21 mouse cellular contexts compared by ENCODE assay signal in genomic region chr15:31364396-31364795, GRCm38 (mm10). TPM values are rescaled to one million over a fixed set of nuclear protein-coding genes. Genes with fewer than 3 reads are reported as not detected.
DNase-seq lines count a peak whose midpoint lies in the region; ATAC-seq and TF ChIP-seq lines count a peak whose summit lies in the region.
"Had no signal": no experiment of that assay in that cellular context is flagged by ENCODE, and none has a peak within 500 bp of the region (broad histone marks: within the 10 kb centered on the region; RNA-seq: fewer than 3 reads in every experiment).

No protein-coding gene starts in this region.

- H3K36me3 ChIP-seq in kidney, adult 2 months (ENCODE audit: control insufficient read depth, insufficient read depth, low read length): no peaks in the 10 kb centered on the region
- no peaks in the 10 kb centered on the region for H3K36me3 ChIP-seq in kidney, embryonic 14.5 days (ENCODE audit: control insufficient read depth, insufficient read depth, low read length)
- H3K36me3 ChIP-seq: embryonic facial prominence, embryonic 10.5 days; hindbrain, embryonic 13.5 days; liver, embryonic 13.5 days; lung, embryonic 15.5 days; midbrain, embryonic 12.5 days; neural tube, embryonic 12.5 days had no signal

- peak; percentile 88 for DNase-seq in kidney, adult 2 months
- no peak for DNase-seq in lung, adult 2 months
- DNase-seq in lung, adult 18-20 months: no peak
- DNase-seq in left cerebral cortex, postnatal 10 days (ENCODE audit: extremely low spot score in 1 of 2, low spot score in 2 of 2): no peak
- DNase-seq: adrenal gland, adult 2 months; cerebellum, adult 11 months; cerebellum, adult 9-11 months; gastrocnemius, postnatal 14 days; liver, embryonic 13.5 days; retina, postnatal 1 day; right cerebral cortex, postnatal 25 days had no signal

- intact Hi-C loops in left cerebral cortex, postnatal 10 days (cut with DNase I): no loop called here

- H3K4me1 ChIP-seq in kidney, adult 2 months (ENCODE audit: control insufficient read depth, insufficient read depth, low read length): peaks cover 20% of the 10 kb centered on the region; the same call in 1 of the 2 replicates
- H3K4me1 ChIP-seq in kidney, embryonic 14.5 days (ENCODE audit: control insufficient read depth, insufficient read depth, low read length): peaks cover 18% of the 10 kb centered on the region; the same call in 1 of the 2 replicates
- H3K4me1 ChIP-seq in lung, adult 2 months (ENCODE audit: control insufficient read depth, insufficient read depth, low read length): peaks cover 16% of the 10 kb centered on the region
- no peaks in the 10 kb centered on the region for H3K4me1 ChIP-seq in cortical plate, adult 2 months (ENCODE audit: control insufficient read depth, insufficient read depth, low read length)
- peaks cover 22% of the 10 kb centered on the region for H3K4me1 ChIP-seq in olfactory bulb, adult 2 months (ENCODE audit: control insufficient read depth, insufficient read depth, low read length)

- peak overlapping the region; percentile 23; the same call in 1 of the 2 replicates for H3K4me3 ChIP-seq in kidney, adult 2 months (ENCODE audit: insufficient read depth, low read depth, low read length)
- no peak overlapping the region for H3K4me3 ChIP-seq in kidney, embryonic 14.5 days (ENCODE audit: low read length)
- peak overlapping the region; percentile 15 for H3K4me3 ChIP-seq in lung, adult 2 months (replicated peaks; ENCODE audit: extremely low read depth, low read depth, low read length)
- peak overlapping the region; percentile 96 for H3K4me3 ChIP-seq in cortical plate, adult 2 months (ENCODE audit: insufficient read depth, low read length)
- peak overlapping the region; percentile 2 for H3K4me3 ChIP-seq in olfactory bulb, adult 2 months (ENCODE audit: insufficient read depth, low read depth, low read length)
- H3K4me3 ChIP-seq: hindbrain, embryonic 13.5 days; liver, embryonic 13.5 days; lung, embryonic 15.5 days; midbrain, embryonic 12.5 days; neural tube, embryonic 12.5 days had no signal

- no peak for TF ChIP-seq CTCF in kidney, adult 2 months (conservative IDR thresholded peaks at IDR 0.05; ENCODE audit: insufficient read depth, insufficient read length, low read depth, low read length)
- TF ChIP-seq CTCF in lung, adult 2 months (IDR thresholded peaks at IDR 0.05; ENCODE audit: insufficient read depth, low read length): no peak
- TF ChIP-seq CTCF in cortical plate, adult 2 months (IDR thresholded peaks at IDR 0.05; ENCODE audit: extremely low read depth, insufficient read depth, low read length): no peak
- TF ChIP-seq CTCF in olfactory bulb, adult 2 months (IDR thresholded peaks at IDR 0.05; ENCODE audit: insufficient read depth, low read depth, low read length): no peak

- H3K27ac ChIP-seq in kidney, adult 2 months (ENCODE audit: insufficient read depth, low read depth, low read length): no peak overlapping the region
- H3K27ac ChIP-seq in kidney, embryonic 14.5 days (ENCODE audit: low read depth, low read length): no peak overlapping the region
- no peak overlapping the region for H3K27ac ChIP-seq in cortical plate, adult 2 months (ENCODE audit: insufficient read depth, low read length)
- H3K27ac ChIP-seq in olfactory bulb, adult 2 months (ENCODE audit: insufficient read depth, low read depth, low read length): no peak overlapping the region
- H3K27ac ChIP-seq: embryonic facial prominence, embryonic 10.5 days; hindbrain, embryonic 13.5 days; liver, embryonic 13.5 days; lung, embryonic 15.5 days; macrophage; midbrain, embryonic 12.5 days; neural tube, embryonic 12.5 days had no signal

- H3K27me3 ChIP-seq in kidney, adult 2 months (replicated peaks; ENCODE audit: control insufficient read depth, insufficient read depth, low read length): no peaks in the 10 kb centered on the region
- peaks cover 35% of the 10 kb centered on the region for H3K27me3 ChIP-seq in kidney, embryonic 14.5 days (ENCODE audit: control insufficient read depth, insufficient read depth, low read length)

- no peaks in the 10 kb centered on the region for H3K9me3 ChIP-seq in kidney, embryonic 14.5 days (ENCODE audit: control insufficient read depth, low read length)
- H3K9me3 ChIP-seq: embryonic facial prominence, embryonic 10.5 days; hindbrain, embryonic 13.5 days; liver, embryonic 13.5 days; lung, embryonic 15.5 days; midbrain, embryonic 12.5 days; neural tube, embryonic 12.5 days had no signal

- no peak overlapping the region for H3K4me2 ChIP-seq in kidney, embryonic 14.5 days (replicated peaks; ENCODE audit: low read depth, low read length)
- H3K4me2 ChIP-seq: hindbrain, embryonic 13.5 days; liver, embryonic 13.5 days; neural tube, embryonic 12.5 days had no signal

- WGBS in kidney, adult 2 months: 63% methylated on average over 6 of the region's 6 CpGs
- 63% methylated on average over 6 of the region's 6 CpGs for WGBS in kidney, embryonic 14.5 days
- 58% methylated on average over 6 of the region's 6 CpGs for WGBS in lung, adult 2 months
- WGBS in olfactory bulb, adult 2 months: 60% methylated on average over 6 of the region's 6 CpGs

- no peak for TF ChIP-seq POLR2A in kidney, adult 2 months (IDR thresholded peaks at IDR 0.05; ENCODE audit: low read depth, low read length)
- TF ChIP-seq POLR2A in lung, adult 2 months (IDR thresholded peaks at IDR 0.05; ENCODE audit: borderline replicate concordance, extremely low read depth, low read depth, low read length): no peak
- no peak for TF ChIP-seq POLR2A in cortical plate, adult 2 months (IDR thresholded peaks at IDR 0.05; ENCODE audit: extremely low read depth, insufficient read depth, low read length)
- TF ChIP-seq POLR2A in olfactory bulb, adult 2 months (IDR thresholded peaks at IDR 0.05; ENCODE audit: insufficient read depth, low read depth, low read length): no peak

- ATAC-seq in kidney, embryonic 14.5 days (ENCODE audit: low FRiP score, low TSS enrichment): no peak
- ATAC-seq: forebrain, embryonic 16.5 days had no signal

- H3K9ac ChIP-seq in kidney, embryonic 14.5 days (ENCODE audit: low read depth, low read length): no peak overlapping the region
- H3K9ac ChIP-seq: hindbrain, embryonic 13.5 days; liver, embryonic 13.5 days; lung, embryonic 15.5 days; midbrain, embryonic 12.5 days; neural tube, embryonic 12.5 days had no signal

RNA-seq across cellular contexts. Expression of gene Ankrd33b, which starts 3.1 kb away (rescaled TPM):
- polyA plus RNA-seq in kidney, adult 2 months (2012; rRNA removed): 21.8 and 26.9 TPM in 2 replicates
- 2.1 and 3.7 TPM in 2 replicates for polyA plus RNA-seq in kidney, embryonic 14.5 days (2014; fragmentation: Nextera tagmentation; extraction: Ambion mirVana)
- 39.4 and 42.2 TPM in 2 replicates for polyA plus RNA-seq in lung, adult 2 months (2012; rRNA removed)
- polyA plus RNA-seq in cortical plate, adult 2 months (2012; rRNA removed): 33.9 and 34.5 TPM in 2 replicates
- polyA plus RNA-seq in olfactory bulb, adult 2 months (2012; ENCODE audit: insufficient read depth, insufficient read length, low replicate concordance, missing spikeins): not detected in 2 replicates
- total RNA-seq in left cerebral cortex, postnatal 10 days (2021): 1 to 10 TPM; 6.4 to 8.7 TPM
